Mouse (Mus musculus) midbrain, embryonic 14.5 days (tissue): ENCODE results near the gene Kif11. TPM values are rescaled to one million over a fixed set of nuclear protein-coding genes. Genes with fewer than 3 reads are reported as not detected.

ENCODE experiments used
- ATAC-seq: fragments of 200-750 bp; cut with Nextera tagmentation; 2 replicates; pipeline ENCODE4 v1.8.0; 2017; ENCODE audit warnings: moderate number of reproducible peaks, moderate library complexity; ENCODE audit not compliant: low FRiP score, low TSS enrichment
- DNase-seq: peaks from one replicate; pipeline ENCODE4 v3.0.0-alpha.2; 2015
- H3K27ac ChIP-seq: fragments of 300-500 bp; sonication (generic); replicated peaks from 2 replicates; pipeline ENCODE4 v1.5.1; 2014; ENCODE audit warnings: mild to moderate bottlenecking, low read depth, low read length, moderate library complexity
- H3K27me3 ChIP-seq: fragments of 300-500 bp; sonication (generic); 2 replicates; pipeline ENCODE4 v1.6.1; 2014; ENCODE audit warnings: low read length, control low read depth, mixed read lengths; ENCODE audit not compliant: control insufficient read depth, insufficient read depth
- H3K36me3 ChIP-seq: fragments of 300-500 bp; sonication (generic); 2 replicates; pipeline ENCODE4 v1.6.1; 2014; ENCODE audit warnings: low read length, control low read depth; ENCODE audit not compliant: control insufficient read depth, insufficient read depth
- H3K4me1 ChIP-seq: fragments of 300-500 bp; sonication (generic); 2 replicates; pipeline ENCODE4 v1.6.1; 2014; ENCODE audit warnings: mild to moderate bottlenecking, antibody characterized with exemption, low read length, control low read depth; ENCODE audit not compliant: control insufficient read depth, insufficient read depth
- H3K4me2 ChIP-seq: fragments of 300-500 bp; sonication (generic); 2 replicates; pipeline ENCODE4 v1.6.1; 2014; ENCODE audit warnings: mild to moderate bottlenecking, low read length, moderate library complexity
- H3K4me3 ChIP-seq: fragments of 300-500 bp; sonication (generic); replicated peaks from 2 replicates; pipeline ENCODE4 v1.5.1; 2014; ENCODE audit warnings: low read depth, low read length
- H3K9ac ChIP-seq: fragments of 300-500 bp; sonication (generic); replicated peaks from 2 replicates; pipeline ENCODE4 v1.6.1; 2014; ENCODE audit warnings: mild to moderate bottlenecking, low read length, moderate library complexity
- H3K9me3 ChIP-seq: fragments of 300-500 bp; sonication (generic); 2 replicates; pipeline ENCODE4 v1.6.1; 2016; ENCODE audit warnings: low read length, control low read depth, mixed read lengths; ENCODE audit not compliant: control insufficient read depth
- WGBS: fragments of 180-500 bp; shearing (Covaris S2); extraction: QIAGEN DNeasy Blood & Tissue Kit; methylation state at CpG from one replicate; pipeline ENCODE4 v1.1.7; 2014; 5-methylcytosine and 5-hydroxymethylcytosine counted together
- polyA plus RNA-seq: library from polyadenylated mRNA; unstranded; fragments of >200 nt; fragmentation: Nextera tagmentation; extraction: Ambion mirVana; gene quantifications from 2 replicates; pipeline ENCODE4 v1.2.1, GENCODE M21; 2014

Gene Kif11
- polyA plus RNA-seq, 1 experiment from 2014 or later: 16.4 TPM

- Histone ChIP-seq H3K27ac (no peak overlapping the region), H3K9ac (no peak overlapping the region), H3K4me3 (no peak overlapping the region), H3K27me3 (no peaks in the 10 kb centered on the region), H3K36me3 (no peaks in the 10 kb centered on the region), H3K9me3 (no peaks in the 10 kb centered on the region), H3K4me2 (no peak overlapping the region), H3K4me1 (no peaks in the 10 kb centered on the region)
- ATAC-seq (no peak), DNase-seq (no peak)
- 91% methylated on average over 3 of the region's 3 CpGs for WGBS
These were observed 29.9 kb upstream of the Kif11 start for GRCm38 (mm10) chr19:37346258-37346657.

DNA sequence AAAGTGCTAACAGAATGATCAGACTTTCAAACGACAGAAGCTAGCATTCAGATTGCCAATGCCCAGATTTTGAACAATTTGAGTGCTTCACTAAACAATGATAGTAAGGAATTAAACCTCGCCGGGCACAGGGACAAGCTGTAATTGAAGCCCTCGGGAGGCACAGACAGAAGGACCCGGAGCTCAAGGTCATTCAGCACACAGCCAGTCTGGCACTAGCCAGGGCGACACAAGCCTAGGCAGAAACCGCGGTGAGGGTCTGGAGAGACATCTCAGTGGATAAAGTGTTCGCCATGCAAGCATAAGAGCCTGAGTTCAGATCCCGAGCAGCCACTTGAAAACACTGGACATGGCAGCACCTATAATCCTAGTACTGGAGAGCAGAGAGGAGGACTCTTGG, 27.9 kb upstream of the Kif11 start:
- no peak for DNase-seq
- 88% methylated on average over 10 of the region's 10 CpGs for WGBS

DNA sequence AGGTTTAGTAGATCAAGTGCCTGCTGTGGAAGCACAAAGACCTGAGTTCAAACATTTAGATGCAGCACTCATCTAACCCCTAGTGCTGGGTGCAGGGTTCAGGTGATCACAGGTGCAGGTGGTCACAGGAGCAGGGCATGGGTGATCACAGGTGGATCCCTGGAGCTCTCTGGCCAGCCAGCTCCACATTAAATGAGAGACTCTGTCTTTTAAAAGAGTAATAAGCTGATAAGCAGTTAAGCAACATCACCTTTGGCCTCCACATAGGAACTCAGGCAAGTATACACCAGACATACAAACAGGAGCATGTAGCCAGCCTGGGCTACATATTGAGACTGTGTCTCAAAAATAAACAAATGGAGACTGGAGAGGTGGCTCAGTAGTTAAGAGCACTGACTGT, 27.3 kb upstream of the Kif11 start:
- ATAC-seq (no peak), DNase-seq (no peak)
- Histone ChIP-seq H3K4me1 (no peaks in the 10 kb centered on the region), H3K27me3 (no peaks in the 10 kb centered on the region), H3K9ac (no peak overlapping the region), H3K4me3 (no peak overlapping the region), H3K9me3 (no peaks in the 10 kb centered on the region), H3K27ac (no peak overlapping the region), H3K4me2 (no peak overlapping the region), H3K36me3 (no peaks in the 10 kb centered on the region)

More for the DNA sequence above, 27.9 kb upstream of the Kif11 start:
- no peak overlapping the region for H3K9ac ChIP-seq
- no peaks in the 10 kb centered on the region for H3K36me3 ChIP-seq
- H3K4me2 ChIP-seq: no peak overlapping the region
- no peak overlapping the region for H3K27ac ChIP-seq
- no peak overlapping the region for H3K4me3 ChIP-seq
- ATAC-seq: no peak
- no peaks in the 10 kb centered on the region for H3K4me1 ChIP-seq
- H3K9me3 ChIP-seq: no peaks in the 10 kb centered on the region
- H3K27me3 ChIP-seq: no peaks in the 10 kb centered on the region

DNA sequence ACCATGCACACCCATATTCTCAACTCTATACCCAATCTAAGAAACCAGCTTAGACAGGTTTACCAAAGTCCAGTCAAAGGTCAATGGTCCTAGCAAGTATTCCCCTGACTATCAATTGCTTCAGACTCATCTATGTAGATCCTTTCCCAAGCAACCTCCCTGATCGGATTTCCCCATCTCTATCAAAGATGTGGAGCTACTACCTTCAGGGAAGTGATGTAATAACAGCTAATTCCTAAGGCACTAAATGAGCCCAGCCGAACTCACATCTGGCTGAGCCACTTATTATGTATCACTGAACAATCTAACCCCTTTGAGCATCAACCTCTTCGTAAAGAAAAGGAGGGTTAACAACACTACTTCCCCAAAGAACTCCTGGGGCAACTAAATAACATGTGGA, 23.4 kb upstream of the Kif11 start:
- Histone ChIP-seq H3K36me3 (no peaks in the 10 kb centered on the region), H3K4me3 (no peak overlapping the region), H3K27me3 (no peaks in the 10 kb centered on the region), H3K4me2 (no peak overlapping the region), H3K9me3 (no peaks in the 10 kb centered on the region), H3K9ac (no peak overlapping the region), H3K4me1 (no peaks in the 10 kb centered on the region), H3K27ac (no peak overlapping the region)
- ATAC-seq (no peak), DNase-seq (no peak)
- WGBS: 97% methylated on average over 3 of the region's 3 CpGs

DNA sequence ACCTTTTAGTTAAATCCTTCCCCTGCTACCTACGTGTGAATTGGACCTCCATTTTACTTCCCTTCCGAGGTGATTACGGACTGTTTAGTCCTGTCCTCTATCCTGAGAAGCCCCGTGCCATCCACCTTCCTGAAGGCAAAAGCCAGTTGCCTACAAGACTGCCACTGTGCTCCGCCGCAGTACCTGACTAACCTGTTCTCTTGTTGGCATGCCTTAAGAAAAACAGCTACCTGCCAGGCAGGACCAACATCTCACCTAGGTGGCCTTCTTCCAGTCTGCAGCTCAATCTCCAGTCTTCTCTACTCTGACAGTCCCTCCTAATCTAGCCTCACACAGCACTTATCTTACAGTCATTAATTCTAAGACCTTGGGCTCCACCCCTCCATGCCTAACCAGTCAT, 22.9 kb upstream of the Kif11 start:
- WGBS: 98% methylated on average over 6 of the region's 6 CpGs
- Histone ChIP-seq H3K4me3 (no peak overlapping the region), H3K27me3 (no peaks in the 10 kb centered on the region), H3K4me2 (no peak overlapping the region), H3K9me3 (no peaks in the 10 kb centered on the region), H3K9ac (no peak overlapping the region), H3K27ac (no peak overlapping the region), H3K36me3 (no peaks in the 10 kb centered on the region), H3K4me1 (no peaks in the 10 kb centered on the region)
- ATAC-seq: no peak
- DNase-seq: no peak

- Histone ChIP-seq H3K27me3 (no peaks in the 10 kb centered on the region), H3K27ac (no peak overlapping the region)
These were observed 16.2 kb upstream of the Kif11 start for GRCm38 (mm10) chr19:37360044-37360443.

DNA sequence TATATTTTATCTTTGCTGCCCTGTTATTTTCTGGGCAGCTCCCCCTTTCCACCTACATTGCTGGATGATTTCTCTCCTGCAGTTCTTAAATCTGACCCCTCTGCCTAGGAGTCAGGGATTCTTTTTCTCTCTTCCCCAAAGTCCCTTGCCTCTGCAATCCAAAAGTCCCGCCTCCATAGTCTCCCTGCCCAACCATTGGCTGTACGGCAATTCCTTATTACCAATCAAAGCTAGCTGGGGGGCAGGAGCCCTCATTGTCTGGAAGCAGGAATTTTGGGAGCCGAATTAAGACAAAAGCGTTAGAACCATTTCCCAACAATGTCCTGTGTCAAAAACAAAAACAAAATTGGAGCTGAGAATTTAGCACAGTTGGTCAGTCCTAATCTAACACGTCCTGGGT, 13.7 kb upstream of the Kif11 start:
- 41% methylated on average over 5 of the region's 5 CpGs for WGBS
- Histone ChIP-seq H3K4me1 (no peaks in the 10 kb centered on the region), H3K36me3 (no peaks in the 10 kb centered on the region), H3K9ac (no peak overlapping the region), H3K27me3 (no peaks in the 10 kb centered on the region), H3K9me3 (no peaks in the 10 kb centered on the region), H3K4me2 (no peak overlapping the region), H3K4me3 (no peak overlapping the region), H3K27ac (no peak overlapping the region)
- DNase-seq (peak; percentile 27), ATAC-seq (no peak)

More at GRCm38 (mm10) chr19:37360044-37360443, 16.2 kb upstream of the Kif11 start:
- Histone ChIP-seq H3K4me3 (no peak overlapping the region), H3K4me1 (no peaks in the 10 kb centered on the region), H3K36me3 (no peaks in the 10 kb centered on the region), H3K9me3 (no peaks in the 10 kb centered on the region), H3K4me2 (no peak overlapping the region), H3K9ac (no peak overlapping the region)
- DNase-seq (no peak), ATAC-seq (no peak)
- WGBS: 83% methylated on average over 5 of the region's 5 CpGs

DNA sequence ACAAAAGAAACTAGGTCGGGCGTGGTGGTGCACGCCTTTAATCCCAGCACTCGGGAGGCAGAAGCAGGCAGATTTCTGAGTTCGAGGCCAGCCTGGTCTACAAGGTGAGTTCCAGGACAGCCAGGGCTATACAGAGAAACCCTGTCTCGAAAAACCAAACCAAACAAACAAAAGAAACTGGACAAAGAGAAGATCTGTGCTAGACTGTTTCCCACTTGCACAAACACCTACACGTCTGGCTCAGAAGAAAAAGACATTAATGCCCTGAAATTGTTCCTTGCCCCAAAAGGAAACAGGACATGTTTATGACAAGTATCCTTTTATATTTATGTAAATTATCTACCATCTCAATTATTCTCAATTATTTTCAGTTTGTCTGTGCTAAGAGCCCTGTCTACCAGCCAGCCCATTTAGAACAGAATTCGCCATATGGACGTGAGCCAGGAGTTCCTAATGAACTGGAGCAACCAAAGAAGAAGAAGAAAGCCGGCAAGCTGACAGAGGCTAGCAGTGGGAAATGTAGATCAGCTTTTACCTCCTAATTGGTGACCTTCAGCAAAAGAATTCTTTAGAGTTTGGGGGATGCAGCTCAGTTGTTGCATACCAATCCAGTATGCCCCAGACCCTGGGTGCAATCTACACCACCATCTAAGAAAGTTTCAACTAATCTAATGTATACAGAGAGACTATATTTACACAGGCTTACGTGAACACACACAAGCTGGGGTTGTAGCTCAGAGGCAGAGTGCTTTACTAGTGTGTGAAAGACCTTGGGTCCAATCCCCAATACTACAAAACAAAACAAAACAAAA, 12.9 kb upstream of the Kif11 start:
- Histone ChIP-seq H3K4me2 (no peak overlapping the region), H3K27me3 (no peaks in the 10 kb centered on the region), H3K9ac (no peak overlapping the region), H3K27ac (no peak overlapping the region), H3K4me3 (no peak overlapping the region), H3K4me1 (no peaks in the 10 kb centered on the region), H3K9me3 (no peaks in the 10 kb centered on the region), H3K36me3 (no peaks in the 10 kb centered on the region)
- WGBS: 80% methylated on average over 11 of the region's 11 CpGs
- peak; percentile 33 for DNase-seq
- ATAC-seq: no peak

- Histone ChIP-seq H3K4me1 (no peaks in the 10 kb centered on the region), H3K27me3 (no peaks in the 10 kb centered on the region), H3K4me3 (no peak overlapping the region), H3K27ac (no peak overlapping the region), H3K36me3 (no peaks in the 10 kb centered on the region), H3K9me3 (no peaks in the 10 kb centered on the region), H3K9ac (no peak overlapping the region), H3K4me2 (no peak overlapping the region)
- 66% methylated on average over 1 of the region's 1 CpGs for WGBS
- DNase-seq (no peak), ATAC-seq (no peak)
These were observed 7.2 kb upstream of the Kif11 start for GRCm38 (mm10) chr19:37368990-37369389.
